Mouse (Mus musculus) liver, embryonic 14.5 days (tissue): Measurements from ENCODE around the gene Serpine1.

Source experiments
- CTCF ChIP-seq: IDR thresholded peaks from 2 replicates; pipeline ENCODE4 v1.5.1; 2016; ENCODE audit warnings: antibody characterized with exemption, low read depth, control low read depth
- EP300 ChIP-seq: IDR thresholded peaks from 2 replicates; pipeline ENCODE4 v1.6.1; 2016; ENCODE audit warnings: antibody characterized with exemption, low read depth

DNA sequence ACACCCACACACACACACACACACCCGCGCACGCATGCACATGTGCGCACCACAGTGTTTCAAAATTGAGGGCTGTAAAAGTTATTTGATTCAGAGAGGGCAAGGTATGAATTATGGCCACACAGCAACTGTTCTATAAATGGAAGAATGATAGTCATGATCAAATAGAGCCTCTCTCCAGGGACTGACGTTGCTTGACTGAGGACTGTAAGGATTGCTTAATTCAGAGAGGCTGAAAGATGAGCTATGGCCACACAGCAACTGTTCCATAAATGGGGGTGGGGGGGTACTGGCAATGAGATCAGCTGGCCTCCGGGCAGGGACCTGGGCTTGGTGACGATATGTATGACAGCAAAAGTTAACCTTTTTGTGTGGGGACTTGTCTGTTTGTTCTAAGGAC is 5.1 kb upstream of the Serpine1 start:
- TF ChIP-seq CTCF (no peak), EP300 (no peak)
